Mouse (Mus musculus) layer of hippocampus, postnatal 10 days (tissue): ENCODE data around the gene Alg2. TPM values are rescaled to one million over a fixed set of nuclear protein-coding genes. Genes with fewer than 3 reads are reported as not detected.

Source experiments
- DNase-seq, 2 experiments: peaks; one replicate each; pipeline ENCODE4 v3.0.0; 2021; ENCODE audit warnings: low spot score in 2 of 2
- long read RNA-seq: library from polyadenylated mRNA; stranded (forward); transcript quantifications from one replicate; pipeline ENCODE4 v2.0.0, GENCODE M21; 2023
- total RNA-seq, 2 experiments: library from RNA; stranded (reverse); gene quantifications; 2 replicates each; pipeline ENCODE4 v1.2.3; 2021

The Alg2 gene
- total RNA-seq, result 100 to 1,000 TPM; 188 to 194 TPM
- long read RNA-seq, transcript Alg2-201 (2 exons, 3,021 nt), result major isoform, 151 of 175 reads
- long read RNA-seq, partial matches to known transcripts, result 0 of 175 reads
- long read RNA-seq, other reads (novel, unspliced or antisense), result 22 of 175 reads

- peak; percentile 94 to 96 for DNase-seq
Observed at GRCm38 (mm10) chr4:47473968-47474729, at the start of gene Alg2, which contains the start of gene Sec61b. Alg2 (minus strand) TSS chr4:47474333. Sec61b (plus strand) TSS chr4:47474658.

- DNase-seq, result peak; percentile 46 to 63
Observed at GRCm38 (mm10) chr4:47521884-47522605, 47.9 kb upstream of the Alg2 start.

GRCm38 (mm10) chr4:47520076-47520475, 45.9 kb upstream of the Alg2 start:
- DNase-seq, result no peak

- DNase-seq, result peak; percentile 56 to 58
Observed at GRCm38 (mm10) chr4:47518551-47519181, 44.5 kb upstream of the Alg2 start.

GRCm38 (mm10) chr4:47504841-47505517, 30.8 kb upstream of the Alg2 start:
- no peak for DNase-seq

GRCm38 (mm10) chr4:47503045-47503444, 28.9 kb upstream of the Alg2 start:
- no peak for DNase-seq

- peak; percentile 48 to 53 for DNase-seq
Observed at GRCm38 (mm10) chr4:47502546-47502971, 28.4 kb upstream of the Alg2 start.

- no peak for DNase-seq
Observed at GRCm38 (mm10) chr4:47499121-47499545, 25.0 kb upstream of the Alg2 start.

GRCm38 (mm10) chr4:47497811-47498385, 23.8 kb upstream of the Alg2 start:
- no peak for DNase-seq

GRCm38 (mm10) chr4:47494686-47495085, 20.6 kb upstream of the Alg2 start:
- no peak for DNase-seq

- DNase-seq, result no peak
Observed at GRCm38 (mm10) chr4:47494137-47494536, 20.0 kb upstream of the Alg2 start.

GRCm38 (mm10) chr4:47493456-47493855, 19.3 kb upstream of the Alg2 start:
- DNase-seq, result no peak

- no peak for DNase-seq
Observed at GRCm38 (mm10) chr4:47492311-47493086, 18.4 kb upstream of the Alg2 start.

GRCm38 (mm10) chr4:47491243-47491642, 17.1 kb upstream of the Alg2 start:
- DNase-seq, result no peak

GRCm38 (mm10) chr4:47480576-47480975, 6.4 kb upstream of the Alg2 start:
- no peak for DNase-seq

GRCm38 (mm10) chr4:47480095-47480494, 6.0 kb upstream of the Alg2 start:
- no peak for DNase-seq

- no peak for DNase-seq
Observed at GRCm38 (mm10) chr4:47477539-47477938, 3.4 kb upstream of the Alg2 start.

GRCm38 (mm10) chr4:47474730-47475643, 854 bp upstream of the Alg2 start:
- no peak for DNase-seq

GRCm38 (mm10) chr4:47473586-47473967, 556 bp downstream of the Alg2 start:
- DNase-seq, result peak in 1 of 2 experiments; percentile 28
